Mouse (Mus musculus) T-helper 2 cell (primary cell): ENCODE data around the gene Ear2.
"Not testable (repeated sequence)": the region's sequence is repeated elsewhere in the genome, so short reads cannot be mapped to it uniquely, and the experiment has no call there.

Experiments
- in situ Hi-C: fragments of 300-600 bp; cut with MboI, MseI; formaldehyde crosslinking; loops from one replicate; pipeline ENCODE4 v1.15.1; 2025; ENCODE audit warnings: high pct_unique_total_duplicates

Gene Ear2

DNA sequence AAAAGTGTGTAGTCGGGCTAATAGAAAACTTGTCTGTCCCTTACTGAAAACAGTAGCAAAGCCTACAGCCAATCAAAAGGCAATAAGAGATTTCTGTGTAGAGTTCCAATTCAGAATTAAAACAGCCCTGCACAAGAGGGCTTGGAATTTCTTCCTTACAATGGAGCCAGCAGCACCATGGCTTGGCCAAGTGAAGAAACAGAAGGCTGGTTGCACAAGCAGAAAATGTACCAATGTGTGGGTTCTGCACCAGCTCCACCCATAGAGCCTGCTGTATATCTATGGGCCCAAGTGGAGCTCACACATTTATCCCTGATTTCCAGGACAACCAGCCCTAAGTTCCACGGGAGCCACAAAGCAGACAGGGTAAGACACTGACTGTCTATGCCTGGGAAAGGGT, at the start of gene Ear2:
TSS of gene Ear2 (plus strand) at position 301 of the 400 bp plus-strand sequence.
- in situ Hi-C loops, result not testable (repeated sequence)

DNA sequence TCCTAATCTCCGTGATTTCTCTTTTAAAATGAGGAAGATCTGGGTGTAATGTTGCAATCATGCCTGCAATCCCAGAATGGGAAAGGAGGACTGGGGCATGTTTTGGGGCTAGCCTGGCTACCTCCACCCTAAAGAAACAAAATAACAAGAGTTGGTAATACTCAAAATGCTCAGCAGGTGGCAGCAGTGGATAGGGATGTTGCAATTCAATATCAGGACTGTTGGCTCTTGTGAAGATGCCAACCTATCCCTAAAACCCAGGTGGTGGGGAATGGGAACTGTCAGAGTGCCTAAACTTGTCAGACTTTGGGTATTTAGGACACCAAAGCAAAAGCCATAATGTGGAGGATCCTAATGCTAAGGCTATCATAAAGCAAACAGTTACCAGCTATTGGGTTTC, 34.6 kb upstream of the Ear2 start:
- in situ Hi-C loops, result not testable (repeated sequence)

DNA sequence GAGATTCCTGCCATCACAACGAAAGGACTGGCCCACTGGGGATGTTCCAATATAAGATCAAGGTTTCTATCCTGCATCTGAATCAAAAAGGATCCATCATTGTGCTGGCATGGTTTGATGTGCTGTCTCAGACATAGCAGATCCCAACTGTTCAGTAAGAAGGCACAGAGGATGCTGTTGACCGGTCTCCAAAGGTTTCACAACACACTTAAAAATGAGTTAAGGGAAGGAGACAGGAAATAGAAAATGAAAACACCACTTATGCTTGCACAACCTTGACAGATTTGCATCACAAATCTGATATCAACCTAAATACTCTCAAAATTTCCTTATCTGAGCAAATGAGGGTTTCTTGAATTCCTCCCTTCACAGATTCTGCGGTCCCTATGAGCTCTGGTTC, 31.9 kb upstream of the Ear2 start:
- in situ Hi-C loops, result loop anchor here (10.0 kb wide), 1 partner anchor 166 kb away; no protein-coding TSS in a partner anchor

DNA sequence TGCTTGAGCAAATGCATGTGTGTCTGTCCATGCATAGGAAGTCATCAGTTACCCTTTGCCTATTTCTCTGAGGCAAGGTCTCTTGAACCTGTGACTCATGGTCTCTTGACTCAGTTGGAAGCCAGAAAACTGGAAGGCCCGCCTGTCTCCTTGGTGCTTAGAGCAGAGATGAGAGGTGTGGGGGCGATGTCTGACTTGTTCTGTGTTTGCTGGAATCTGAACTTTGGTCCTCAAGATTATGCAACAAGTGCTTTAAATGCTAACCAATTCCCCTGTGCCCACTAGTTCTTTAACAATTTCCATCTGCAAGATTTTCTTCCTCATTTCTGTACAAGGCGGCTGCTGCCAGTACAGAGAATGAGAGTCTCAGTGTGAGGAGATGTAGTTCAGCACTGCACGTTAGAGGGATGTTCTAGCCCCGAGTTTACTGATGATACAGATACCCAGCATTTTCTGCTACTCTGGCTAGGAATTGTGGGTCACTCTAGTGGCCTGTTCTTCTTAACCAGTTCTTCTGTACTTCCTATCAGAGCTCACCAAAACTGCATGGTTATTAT, 24.6 kb upstream of the Ear2 start:
- in situ Hi-C loops, result loop anchor here (10.0 kb wide), 1 partner anchor 173 kb away; no protein-coding TSS in a partner anchor

DNA sequence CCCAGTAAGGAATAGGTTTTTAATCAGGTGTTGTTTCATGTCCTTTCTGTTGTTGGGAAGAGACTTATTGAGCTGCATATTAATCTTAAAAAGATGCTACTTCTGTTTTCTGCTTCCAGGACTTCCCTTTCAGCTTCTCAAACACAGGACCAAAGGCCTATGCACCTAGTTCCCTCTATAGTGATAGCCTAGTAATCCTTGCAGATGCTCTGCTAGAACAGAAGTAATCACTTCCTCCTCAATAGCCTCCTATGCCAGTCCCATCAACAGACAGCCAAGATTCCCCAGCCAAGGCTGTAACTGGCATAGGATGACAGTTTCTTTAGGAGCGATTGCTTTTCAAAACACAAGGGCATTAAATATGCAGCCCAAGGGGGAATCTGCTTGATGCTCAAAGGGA, 15.9 kb upstream of the Ear2 start:
- in situ Hi-C loops, result loop anchor here (10.0 kb wide), 1 partner anchor 252 kb away; no protein-coding TSS in a partner anchor

DNA sequence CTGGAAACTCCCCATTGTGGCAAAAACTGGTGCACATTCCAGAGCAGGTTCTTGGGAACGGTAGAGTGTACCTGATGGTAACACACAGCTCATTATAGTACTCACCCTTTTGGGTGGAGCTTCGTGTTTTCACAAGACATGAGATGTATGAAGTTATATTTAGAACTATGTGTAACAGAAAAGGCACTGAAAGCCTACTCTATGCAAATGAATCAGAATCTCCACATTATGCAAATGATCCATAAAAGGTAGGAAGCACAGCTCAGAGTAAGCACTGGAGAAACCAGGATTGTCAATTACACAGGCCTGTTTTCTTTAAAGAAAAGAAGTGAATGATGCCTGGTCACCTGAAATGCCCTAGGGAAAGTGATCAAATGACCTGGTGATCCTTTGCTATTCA, 14.9 kb upstream of the Ear2 start:
- in situ Hi-C loops, result loop anchor here (10.0 kb wide), 1 partner anchor 253 kb away; no protein-coding TSS in a partner anchor

DNA sequence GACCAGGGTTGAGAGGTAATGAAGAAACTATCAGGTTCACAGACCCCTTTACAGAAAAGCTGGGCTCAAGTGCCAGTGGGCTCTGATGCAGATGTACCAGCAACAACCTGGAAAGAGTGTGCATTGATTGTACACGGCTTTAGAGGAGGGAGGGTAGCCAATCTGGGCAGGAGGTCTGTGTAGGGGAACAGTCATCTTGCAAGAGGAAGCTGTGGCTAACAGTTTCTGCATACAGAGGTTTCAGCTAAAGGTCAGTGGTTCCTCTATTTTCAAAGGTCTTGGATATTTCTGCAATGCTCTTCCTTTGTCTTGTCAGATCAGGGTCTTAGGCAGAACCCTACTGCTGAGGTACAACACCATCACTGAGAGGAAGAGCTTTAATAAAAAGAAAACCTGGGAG, 10.9 kb upstream of the Ear2 start:
- in situ Hi-C loops, result loop anchor here (10.0 kb wide), 1 partner anchor 207 kb away; no protein-coding TSS in a partner anchor

DNA sequence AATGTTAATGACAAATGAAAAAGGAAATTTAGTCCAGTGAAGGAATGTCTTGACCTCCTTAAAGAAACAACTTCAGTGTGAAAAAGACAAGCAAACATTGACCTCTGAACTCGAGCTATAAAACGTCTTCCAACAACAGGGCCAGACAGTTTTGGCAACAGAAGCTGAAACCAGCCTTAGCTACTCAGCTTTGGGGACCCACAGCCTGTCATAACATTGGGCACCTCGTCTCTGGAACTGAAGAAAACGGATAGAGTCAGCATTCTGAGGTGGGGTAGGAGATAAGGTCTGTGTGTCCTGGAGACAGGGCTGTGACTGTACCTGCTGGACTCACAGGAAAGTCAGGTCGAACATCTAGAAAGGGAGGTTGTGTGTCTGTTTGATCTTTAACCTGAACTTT, 8.0 kb upstream of the Ear2 start:
- in situ Hi-C loops, result loop anchor here (10.0 kb wide), 1 partner anchor 210 kb away; no protein-coding TSS in a partner anchor

DNA sequence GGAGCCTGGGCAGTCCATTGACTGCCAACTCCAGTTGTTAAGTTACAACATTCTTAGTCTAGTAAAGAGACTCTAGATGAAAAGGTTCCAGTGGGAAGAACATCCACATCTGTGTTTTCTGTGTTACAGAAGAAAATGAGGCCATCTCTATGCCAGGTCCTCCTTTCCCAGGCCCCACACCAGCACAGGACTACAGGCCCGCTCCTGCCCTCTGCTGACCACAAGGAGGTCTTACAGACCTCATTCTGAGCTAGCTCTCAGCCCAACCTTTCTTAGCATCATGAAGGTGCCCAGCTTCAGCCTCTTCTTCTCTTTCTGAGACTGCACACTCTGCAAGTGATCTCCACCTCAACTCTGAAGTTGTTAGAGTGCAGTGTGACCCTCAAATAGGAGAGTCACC, 2.4 kb upstream of the Ear2 start:
- in situ Hi-C loops, result not testable (repeated sequence)

DNA sequence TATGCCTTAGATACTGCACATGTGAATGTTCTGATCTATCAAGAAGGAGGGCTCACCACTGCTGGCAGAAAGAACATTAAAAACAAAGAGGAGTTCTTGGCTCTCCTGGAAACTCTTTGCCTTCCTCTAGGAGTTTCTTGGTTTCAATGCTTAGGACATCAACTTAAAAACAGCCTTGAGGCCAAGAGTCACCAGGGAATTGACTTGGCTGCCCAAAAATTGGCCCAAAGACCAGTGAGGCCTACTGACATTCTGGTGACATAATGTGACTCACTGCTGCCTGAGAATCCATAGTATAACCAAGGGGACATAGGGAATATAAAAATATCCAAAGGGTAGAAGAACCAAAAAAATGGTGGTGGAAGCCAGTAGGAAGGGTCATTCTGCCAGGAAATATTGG, 8.5 kb downstream of the Ear2 start:
- in situ Hi-C loops, result no loop called here

DNA sequence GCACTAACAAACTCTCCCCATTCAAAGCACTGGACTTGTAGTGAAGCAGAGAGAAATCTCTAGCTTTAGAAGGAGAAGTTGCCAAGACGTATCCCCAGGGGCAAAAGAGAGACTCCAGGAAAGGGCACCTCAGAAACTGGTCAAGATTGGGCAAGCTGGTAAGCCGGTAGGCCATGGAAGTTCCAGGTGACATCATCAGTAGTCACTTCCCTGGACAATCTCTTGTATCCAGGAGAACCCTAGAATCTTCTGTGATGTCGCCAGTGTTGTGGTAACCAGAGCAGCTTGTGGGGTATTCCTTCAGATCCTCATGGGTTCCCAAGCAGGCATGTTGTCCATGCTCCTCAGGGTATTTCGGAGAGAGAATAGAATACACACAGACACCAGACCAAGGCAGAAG, 21.1 kb downstream of the Ear2 start, which contains the start of gene Gm3327:
TSS of gene Gm3327 (plus strand) at position 301 of the 400 bp plus-strand sequence.
- in situ Hi-C loops, result not testable (repeated sequence)
